Mouse (Mus musculus) layer of hippocampus, postnatal 25 days (tissue): ENCODE data around the gene Rspo1. TPM values are rescaled to one million over a fixed set of nuclear protein-coding genes. Genes with fewer than 3 reads are reported as not detected.
A peak's percentile ranks its signal among the peaks of the same experiment; 100 is the strongest.

ENCODE experiments used
- DNase-seq, 2 experiments: peaks; one replicate each; pipeline ENCODE4 v3.0.0; 2022; ENCODE audit warnings: mixed read lengths in 2 of 2, low spot score in 1 of 2; ENCODE audit errors: extremely low spot score in 1 of 2
- total RNA-seq, 2 experiments: library from RNA; stranded (reverse); gene quantifications; 2 replicates each; pipeline ENCODE4 v1.2.3; 2021

Rspo1 gene
- total RNA-seq, 2 experiments from 2014 or later, result 7.4 to 7.9 TPM

- no peak for DNase-seq
Measured at GRCm38 (mm10) chr4:124971094-124971493, 15.1 kb upstream of the Rspo1 start.

- no peak for DNase-seq
Measured at GRCm38 (mm10) chr4:124972316-124972715, 13.9 kb upstream of the Rspo1 start.

GRCm38 (mm10) chr4:124973296-124973695, 12.9 kb upstream of the Rspo1 start:
- DNase-seq, result no peak

- DNase-seq, result no peak
Measured at GRCm38 (mm10) chr4:124978201-124978600, 8.0 kb upstream of the Rspo1 start.

GRCm38 (mm10) chr4:124983893-124984526, 2.2 kb upstream of the Rspo1 start:
- DNase-seq, result peak in 1 of 2 experiments; percentile 42

GRCm38 (mm10) chr4:124984871-124985670, 1.2 kb upstream of the Rspo1 start:
- DNase-seq, result no peak

GRCm38 (mm10) chr4:124986739-124987710, 795 bp downstream of the Rspo1 start:
- DNase-seq, result no peak

- DNase-seq, result no peak
Measured at GRCm38 (mm10) chr4:124987711-124988097, 1.5 kb downstream of the Rspo1 start.

GRCm38 (mm10) chr4:124988382-124988781, 2.2 kb downstream of the Rspo1 start:
- no peak for DNase-seq

GRCm38 (mm10) chr4:124989787-124990253, 3.6 kb downstream of the Rspo1 start:
- DNase-seq, result no peak

GRCm38 (mm10) chr4:124990325-124990724, 4.1 kb downstream of the Rspo1 start:
- DNase-seq, result no peak

- DNase-seq, result no peak
Measured at GRCm38 (mm10) chr4:124997479-124998147, 11.4 kb downstream of the Rspo1 start.

GRCm38 (mm10) chr4:124999548-124999947, 13.3 kb downstream of the Rspo1 start:
- no peak for DNase-seq

- DNase-seq, result no peak
Measured at GRCm38 (mm10) chr4:125002978-125003377, 16.7 kb downstream of the Rspo1 start.

- no peak for DNase-seq
Measured at GRCm38 (mm10) chr4:125004886-125005285, 18.7 kb downstream of the Rspo1 start.

GRCm38 (mm10) chr4:125007460-125007859, 21.2 kb downstream of the Rspo1 start:
- DNase-seq, result no peak

GRCm38 (mm10) chr4:125008220-125008619, 22.0 kb downstream of the Rspo1 start:
- DNase-seq, result no peak

- no peak for DNase-seq
Measured at GRCm38 (mm10) chr4:125008712-125009111, 22.5 kb downstream of the Rspo1 start.

- no peak for DNase-seq
Measured at GRCm38 (mm10) chr4:125015806-125016635, 29.8 kb downstream of the Rspo1 start, which contains the start of gene Gnl2. Gene Gnl2, plus strand, starts transcription at chr4:125016585.
